Comparison of ENCODE assay signal across 13 mouse cellular contexts in the genomic region with DNA sequence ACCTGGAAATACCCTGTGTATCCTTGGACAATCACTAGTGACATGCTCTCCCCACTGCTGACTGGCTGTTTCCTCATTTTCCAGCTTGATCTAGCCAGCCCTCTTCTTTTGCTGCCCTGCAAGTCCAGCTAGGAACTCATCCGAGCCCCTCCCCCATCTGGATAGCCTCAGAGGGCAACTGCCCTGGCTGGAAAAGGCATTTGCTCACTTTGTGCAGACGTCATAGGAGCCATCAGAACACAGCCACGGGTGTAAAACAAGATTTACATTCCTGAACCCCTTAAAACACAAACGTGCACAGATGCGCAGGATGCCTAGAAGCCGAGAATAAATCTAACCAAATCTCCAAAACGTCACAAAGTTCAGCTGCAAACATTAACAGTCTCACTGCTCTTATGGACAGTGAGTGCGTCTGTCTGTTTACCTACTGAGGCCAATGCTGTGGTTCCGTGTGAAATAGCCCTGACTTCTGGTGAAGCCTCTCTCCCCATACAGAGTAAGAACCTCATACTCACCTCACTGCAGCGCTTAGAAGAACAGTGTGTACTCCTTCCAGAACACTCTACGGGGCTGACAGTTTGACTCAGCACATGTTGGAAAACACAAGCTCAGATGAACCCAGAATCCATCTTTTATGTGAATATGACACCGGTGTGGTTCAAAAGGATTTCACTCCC.
DNase-seq lines count a peak whose midpoint lies in the region; ATAC-seq lines count a peak whose summit lies in the region.
"Had no signal": no experiment of that assay in that cellular context is flagged by ENCODE, and none has a peak within 500 bp of the region (broad histone marks: within the 10 kb centered on the region; RNA-seq: fewer than 3 reads in every experiment).

No protein-coding gene starts in this region.

- intact Hi-C loops in gastrocnemius, postnatal 14 days (cut with DNase I; ENCODE audit: low total_unique reads): no loop called here
- intact Hi-C loops in gastrocnemius, postnatal 36 days (cut with DNase I): no loop called here

- no peaks in the 10 kb centered on the region for H3K36me3 ChIP-seq in intestine, embryonic 15.5 days
- no peaks in the 10 kb centered on the region for H3K36me3 ChIP-seq in forebrain, embryonic 13.5 days (ENCODE audit: poor library complexity, severe bottlenecking)
- H3K36me3 ChIP-seq: limb, embryonic 15.5 days; midbrain, embryonic 13.5 days had no signal

- DNase-seq in gastrocnemius, postnatal 14 days: peak; percentile 11
- no peak for DNase-seq in gastrocnemius, postnatal 36 days
- DNase-seq in kidney, postnatal 10 days: peak; percentile 57
- DNase-seq in kidney, adult 18-20 months: no peak
- peak; percentile 68 for DNase-seq in mesoderm, embryonic 11.5 days (ENCODE audit: low read depth, low spot score)
- DNase-seq in natural killer cell, adult 2 months (ENCODE audit: low spot score in 2 of 2): no peak
- DNase-seq: adrenal gland, postnatal 25 days; cerebellum, adult 18-20 months; thymus, postnatal 4 days had no signal

- no peak overlapping the region for H3K4me3 ChIP-seq in intestine, embryonic 15.5 days (replicated peaks)
- H3K4me3 ChIP-seq in forebrain, embryonic 13.5 days: no peak overlapping the region
- H3K4me3 ChIP-seq: limb, embryonic 15.5 days; midbrain, embryonic 13.5 days had no signal

- no peak overlapping the region for H3K9ac ChIP-seq in intestine, embryonic 15.5 days
- no peak overlapping the region for H3K9ac ChIP-seq in forebrain, embryonic 13.5 days
- H3K9ac ChIP-seq: limb, embryonic 15.5 days; midbrain, embryonic 13.5 days had no signal

- H3K4me2 ChIP-seq in intestine, embryonic 15.5 days (replicated peaks): no peak overlapping the region
- no peak overlapping the region for H3K4me2 ChIP-seq in forebrain, embryonic 13.5 days
- H3K4me2 ChIP-seq: limb, embryonic 15.5 days; midbrain, embryonic 13.5 days had no signal

- peak overlapping the region; percentile 38; the same call in 1 of the 2 replicates for H3K27ac ChIP-seq in intestine, embryonic 15.5 days
- no peak overlapping the region for H3K27ac ChIP-seq in forebrain, embryonic 13.5 days
- H3K27ac ChIP-seq: limb, embryonic 15.5 days; midbrain, embryonic 13.5 days had no signal

- WGBS in intestine, embryonic 15.5 days: 30% methylated on average over 12 of the region's 12 CpGs
- 77% methylated on average over 12 of the region's 12 CpGs for WGBS in forebrain, embryonic 13.5 days

- peak; percentile 43; the same call in 1 of the 2 replicates for ATAC-seq in intestine, embryonic 15.5 days
- ATAC-seq in forebrain, embryonic 13.5 days: no peak
- ATAC-seq: midbrain, embryonic 13.5 days had no signal

- peaks cover 12% of the 10 kb centered on the region for H3K4me1 ChIP-seq in intestine, embryonic 15.5 days (replicated peaks)
- no peaks in the 10 kb centered on the region for H3K4me1 ChIP-seq in forebrain, embryonic 13.5 days
- H3K4me1 ChIP-seq: midbrain, embryonic 13.5 days had no signal

- no peaks in the 10 kb centered on the region for H3K27me3 ChIP-seq in intestine, embryonic 15.5 days (replicated peaks)
- H3K27me3 ChIP-seq in forebrain, embryonic 13.5 days: no peaks in the 10 kb centered on the region
- H3K27me3 ChIP-seq: limb, embryonic 15.5 days; midbrain, embryonic 13.5 days had no signal

- H3K9me3 ChIP-seq in intestine, embryonic 15.5 days: no peaks in the 10 kb centered on the region
- no peaks in the 10 kb centered on the region for H3K9me3 ChIP-seq in forebrain, embryonic 13.5 days (replicated peaks)
- H3K9me3 ChIP-seq: limb, embryonic 15.5 days; midbrain, embryonic 13.5 days had no signal

Comparison
In these comparisons a context has a peak if more than half of its experiments do, and no peak if none do; other contexts are left out.
1. DNase-seq: peak in gastrocnemius, postnatal 14 days (single experiment), kidney, postnatal 10 days (single experiment) and mesoderm, embryonic 11.5 days (single experiment); none in gastrocnemius, postnatal 36 days (0 of 2), kidney, adult 18-20 months (single experiment) and natural killer cell, adult 2 months (0 of 2).